Mouse (Mus musculus): ENCODE results near the gene Engase.

DNA sequence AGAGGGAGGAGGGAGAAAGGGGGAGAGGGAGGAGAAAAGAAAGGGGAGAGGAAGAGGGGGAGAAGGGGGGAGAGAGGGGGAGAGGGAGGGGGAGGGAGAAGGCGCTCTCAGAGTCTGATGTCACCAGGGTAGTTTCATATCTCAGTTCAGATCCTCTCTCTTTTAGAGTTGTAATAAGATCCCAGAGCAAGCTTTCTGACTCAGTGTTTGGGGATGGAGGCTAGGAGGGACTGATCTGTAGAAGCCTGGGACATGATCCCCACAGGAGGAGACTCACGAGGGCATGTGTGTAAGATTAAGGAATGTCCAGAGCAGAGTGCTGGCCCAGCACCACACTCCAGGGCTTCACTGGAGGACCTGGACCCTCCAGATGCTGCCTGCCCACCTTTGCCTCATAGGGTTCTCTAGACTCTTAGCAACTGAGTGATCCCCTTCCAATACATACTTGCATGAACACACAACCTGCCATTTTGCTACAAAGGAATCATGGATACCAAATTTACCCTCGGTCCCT lies 49.3 kb upstream of the Engase start:
- TF ChIP-seq POLR2A (IDR thresholded peaks at IDR 0.05; ENCODE audit: low read depth, low read length) (no peak), CTCF (IDR thresholded peaks at IDR 0.05; ENCODE audit: extremely low read depth, insufficient read length, insufficient replicate concordance, low read depth, low read length) (no peak)

Data from small intestine, adult 2 months (tissue).